Mouse (Mus musculus): ENCODE data around the gene Mfn1.

The Mfn1 gene

GRCm38 (mm10) chr3:32609233-32609632 lies 80.0 kb downstream of the Mfn1 start:
- in situ Hi-C loops (cut with MboI, MseI): no loop called here

- in situ Hi-C loops (cut with MboI, MseI): loop anchor here (5.0 kb wide), 1 partner anchor 82 kb away; no protein-coding TSS in a partner anchor
These were observed 81.3 kb downstream of the Mfn1 start for GRCm38 (mm10) chr3:32610560-32610959.

GRCm38 (mm10) chr3:32611606-32612170 lies 82.4 kb downstream of the Mfn1 start:
- in situ Hi-C loops (cut with MboI, MseI): loop anchor here (5.0 kb wide), 1 partner anchor 81 kb away; no protein-coding TSS in a partner anchor

GRCm38 (mm10) chr3:32614786-32615185 lies 85.5 kb downstream of the Mfn1 start:
- in situ Hi-C loops (cut with MboI, MseI): loop anchor here (5.0 kb wide), 1 partner anchor 78 kb away; no protein-coding TSS in a partner anchor

GRCm38 (mm10) chr3:32615376-32615775 lies 86.1 kb downstream of the Mfn1 start:
- in situ Hi-C loops (cut with MboI, MseI): no loop called here

GRCm38 (mm10) chr3:32616006-32616330 lies 86.7 kb downstream of the Mfn1 start:
- in situ Hi-C loops (cut with MboI, MseI): no loop called here

- in situ Hi-C loops (cut with MboI, MseI): no loop called here
These were observed 87.2 kb downstream of the Mfn1 start, which contains the start of gene Gnb4 for GRCm38 (mm10) chr3:32616331-32617052. TSS of gene Gnb4 (minus strand) at chr3:32616585.

- in situ Hi-C loops (cut with MboI, MseI): no loop called here
These were observed 87.9 kb downstream of the Mfn1 start for GRCm38 (mm10) chr3:32617053-32617642.

- in situ Hi-C loops (cut with MboI, MseI): no loop called here
These were observed 92.4 kb downstream of the Mfn1 start for GRCm38 (mm10) chr3:32621658-32622057.

- in situ Hi-C loops (cut with MboI, MseI): no loop called here
These were observed 92.8 kb downstream of the Mfn1 start for GRCm38 (mm10) chr3:32622106-32622505.

- in situ Hi-C loops (cut with MboI, MseI): no loop called here
These were observed 98.9 kb downstream of the Mfn1 start for GRCm38 (mm10) chr3:32628141-32628540.

Data from regulatory T cell (primary cell).